Mouse (Mus musculus) retina, postnatal 7 days (tissue): ENCODE data around the gene Fyb.

Experiments used
- DNase-seq: peaks from one replicate; pipeline ENCODE4 v3.0.0-alpha.2; 2012; ENCODE audit warnings: low read depth, low spot score

The Fyb gene

GRCm38 (mm10) chr15:6648757-6649403 lies 126.2 kb downstream of the Fyb start:
- DNase-seq = no peak

DNA sequence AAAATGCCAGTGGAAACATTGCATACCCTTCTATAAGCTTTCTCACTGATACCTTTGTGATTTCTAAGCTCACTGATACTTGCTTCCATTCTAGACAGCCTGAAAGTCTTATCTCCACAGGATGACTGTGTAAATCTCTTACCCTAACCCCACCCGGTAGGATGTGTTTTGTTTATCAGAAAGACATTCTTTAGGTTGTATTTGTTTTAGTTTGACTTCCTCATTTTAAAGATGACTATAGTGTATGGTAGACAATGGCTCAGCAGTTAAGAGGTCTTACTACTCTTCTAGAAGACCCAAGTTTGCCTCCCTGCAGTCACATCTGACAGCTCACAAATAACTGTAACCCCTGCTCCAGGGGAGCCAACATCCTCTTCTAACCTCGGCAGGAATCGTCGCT lies 130.4 kb downstream of the Fyb start:
- no peak for DNase-seq

- DNase-seq = no peak
Observed at GRCm38 (mm10) chr15:6658081-6658480, 135.4 kb downstream of the Fyb start.

GRCm38 (mm10) chr15:6661951-6662350 lies 139.3 kb downstream of the Fyb start:
- DNase-seq = no peak

DNA sequence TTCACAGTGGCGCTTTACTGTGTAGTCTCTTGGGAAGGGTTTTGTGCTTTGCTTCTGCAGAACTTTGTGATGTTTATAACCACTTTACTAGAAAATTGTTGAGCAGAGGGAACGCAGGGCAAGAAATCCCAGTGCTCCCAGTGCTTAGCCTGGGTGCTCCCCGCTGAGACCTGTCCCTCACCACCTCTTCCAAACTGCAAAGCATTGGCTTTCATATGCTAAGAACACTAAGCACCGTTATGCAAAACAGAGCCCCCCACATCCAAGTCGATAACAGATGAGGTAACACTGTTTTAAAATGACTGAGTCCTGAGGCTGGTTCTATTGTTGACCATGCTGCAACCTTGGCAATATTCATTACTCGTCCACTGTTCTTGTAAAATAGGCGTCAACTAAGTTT lies 141.3 kb downstream of the Fyb start:
- DNase-seq = no peak

DNA sequence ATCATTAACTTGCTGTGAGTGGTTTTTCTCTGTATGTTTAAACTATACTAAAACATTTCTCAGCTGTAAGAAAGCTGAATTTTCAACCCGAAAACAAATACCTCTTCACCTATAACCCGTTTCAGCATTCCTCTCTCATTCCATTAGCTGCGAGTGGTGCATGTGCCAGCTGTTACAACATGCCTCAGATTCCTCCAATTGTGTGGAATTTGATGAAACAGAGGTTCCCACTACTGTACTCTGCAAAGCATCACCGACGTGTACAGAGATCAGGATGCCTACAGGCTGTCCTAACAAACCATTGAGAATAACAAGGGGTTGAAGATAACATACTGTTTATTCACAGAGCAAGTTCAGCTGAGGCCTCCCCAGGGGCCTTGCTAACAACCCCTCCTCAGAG lies 143.4 kb downstream of the Fyb start:
- no peak for DNase-seq

DNA sequence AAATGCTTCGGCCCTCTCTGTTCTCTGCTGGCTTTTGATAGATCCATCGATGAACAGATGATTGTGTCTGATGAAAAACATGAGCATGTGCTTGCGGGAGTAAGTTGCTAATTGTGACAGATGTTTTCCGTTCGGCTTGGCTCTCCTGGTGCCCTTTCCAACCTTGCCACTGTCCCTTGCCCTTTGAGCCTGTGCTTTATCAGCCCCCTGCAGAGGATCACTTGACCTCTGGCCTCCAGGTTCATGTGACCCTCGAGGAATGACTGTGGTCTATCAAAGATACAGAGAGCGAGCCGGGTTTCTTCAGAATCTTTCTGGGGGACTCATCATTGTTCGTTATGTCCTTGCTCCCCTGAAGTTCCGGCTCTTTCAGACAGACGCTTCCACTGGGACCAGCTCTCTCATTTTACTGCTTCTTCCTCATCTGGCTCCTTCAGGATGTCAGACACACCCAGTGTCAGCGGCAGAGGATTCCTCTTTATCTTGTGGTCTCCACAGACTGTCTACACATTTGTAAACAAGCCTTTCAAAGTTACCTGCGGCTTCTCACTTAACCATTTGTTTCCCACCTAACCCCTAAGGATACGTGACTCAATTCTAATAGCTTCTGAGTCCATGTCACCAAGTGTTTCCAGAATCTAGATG lies 146.3 kb downstream of the Fyb start:
- no peak for DNase-seq

GRCm38 (mm10) chr15:6678479-6678878 lies 155.8 kb downstream of the Fyb start:
- DNase-seq = no peak

DNA sequence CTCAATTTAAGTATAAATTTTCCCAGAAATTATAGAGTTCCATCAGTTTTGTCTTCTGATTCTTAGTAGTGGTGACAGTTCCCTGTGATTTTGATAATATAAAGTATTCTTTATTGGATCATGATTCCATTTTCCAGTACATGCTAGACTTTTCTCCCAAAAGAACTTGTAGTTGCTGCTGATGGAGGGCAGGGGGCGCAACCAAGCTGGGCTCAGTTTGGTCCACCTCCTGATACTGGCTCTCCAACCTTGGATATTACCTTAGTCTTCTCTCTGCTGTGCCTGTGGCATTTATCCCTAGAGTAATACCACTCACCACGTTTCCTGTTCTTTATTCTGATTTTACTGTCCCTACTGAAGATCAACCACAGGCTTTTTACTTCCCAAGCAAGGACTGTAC lies 179.5 kb downstream of the Fyb start:
- DNase-seq = no peak

- DNase-seq = no peak
Observed at GRCm38 (mm10) chr15:6705351-6705901, 182.8 kb downstream of the Fyb start.

- peak; percentile 62 for DNase-seq
Observed at GRCm38 (mm10) chr15:6707551-6707935, 184.9 kb downstream of the Fyb start.

DNA sequence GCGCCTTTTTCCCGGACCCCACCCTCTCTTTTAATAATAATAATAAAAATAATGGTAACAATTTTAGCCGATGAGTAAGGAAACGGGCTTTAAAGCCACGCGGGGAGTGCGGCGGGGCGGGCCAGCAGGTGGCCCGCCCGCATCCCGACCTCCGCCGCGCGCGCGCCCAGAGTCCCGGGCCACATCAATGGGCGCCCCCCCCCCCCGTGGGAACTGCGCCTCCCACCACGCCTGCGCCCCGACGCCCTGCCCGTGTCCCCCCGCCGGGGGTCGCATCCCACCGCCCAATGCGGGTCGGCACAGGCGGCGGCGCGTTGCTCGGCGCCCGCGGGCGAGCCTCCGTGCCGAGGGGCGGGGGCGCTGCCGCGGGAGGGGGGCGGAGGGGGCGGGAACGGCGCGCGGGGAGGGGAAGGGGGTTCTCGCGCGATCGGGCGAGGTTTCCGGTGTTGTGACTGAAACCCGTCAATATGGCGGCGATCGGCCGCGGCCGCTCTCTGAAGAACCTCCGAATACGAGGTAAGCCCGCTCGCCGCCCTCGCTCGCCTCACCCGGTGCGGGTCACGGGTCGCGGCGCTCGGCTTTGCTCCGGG lies 185.4 kb downstream of the Fyb start, which contains the start of gene Rictor:
Gene Rictor (plus strand): TSS at position 444 of the 590 bp plus-strand sequence.
- peak; percentile 77 for DNase-seq

DNA sequence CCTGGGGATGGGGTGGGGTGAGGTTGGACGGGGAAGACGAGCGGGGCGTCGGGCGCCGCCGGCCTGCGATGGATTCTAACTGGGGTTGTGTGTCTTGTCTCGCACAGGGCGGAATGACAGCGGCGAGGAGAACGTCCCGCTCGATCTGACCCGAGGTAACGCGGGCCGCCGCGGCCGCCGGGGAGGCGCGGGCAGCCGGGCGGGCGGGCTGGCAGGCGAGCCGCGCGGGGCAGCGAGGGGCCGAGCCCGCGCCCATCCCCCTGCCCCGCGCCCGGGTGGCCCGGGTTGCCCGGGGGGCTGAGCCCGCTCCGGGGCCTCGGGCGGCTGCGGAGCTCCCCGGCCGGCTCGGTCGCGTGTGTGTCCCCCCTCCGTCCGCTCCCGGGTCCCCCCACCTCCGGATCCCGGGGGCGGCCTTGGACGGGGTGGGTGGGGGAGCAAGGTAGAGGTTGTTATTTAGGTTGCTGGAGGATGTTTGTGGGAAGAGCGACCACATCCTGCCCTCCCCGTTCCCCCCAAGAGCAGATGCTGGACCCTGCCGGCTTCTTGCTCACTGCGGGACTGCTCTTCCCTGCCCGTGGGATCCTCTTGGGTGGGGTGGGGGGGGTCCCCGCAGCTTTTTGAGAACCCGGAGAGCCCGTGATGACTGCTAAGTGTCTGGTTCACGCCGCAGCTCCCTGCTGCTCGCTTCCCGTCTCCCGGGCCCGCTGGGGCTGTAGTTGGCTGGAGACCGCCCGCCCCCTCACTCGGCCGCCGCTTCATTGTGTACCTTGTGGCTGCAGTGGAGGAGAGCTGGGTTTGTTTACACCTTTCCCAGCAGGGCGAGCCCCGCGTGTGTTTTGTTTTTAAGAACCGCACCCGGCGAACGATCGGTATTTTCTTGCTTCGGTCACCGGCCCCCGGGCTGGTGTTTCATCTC lies 186.1 kb downstream of the Fyb start:
- no peak for DNase-seq

- DNase-seq = no peak
Observed at GRCm38 (mm10) chr15:6709618-6710017, 187.0 kb downstream of the Fyb start.

GRCm38 (mm10) chr15:6710341-6710740 lies 187.7 kb downstream of the Fyb start:
- DNase-seq = no peak

GRCm38 (mm10) chr15:6711226-6711625 lies 188.6 kb downstream of the Fyb start:
- DNase-seq = no peak
